ENCODE assay signal across 21 mouse cellular contexts in genomic region chr1:73771773-73772172, GRCm38 (mm10).
A peak's percentile ranks its signal among the peaks of the same experiment; 100 is the strongest.
DNase-seq lines count a peak whose midpoint lies in the region; ATAC-seq and TF ChIP-seq lines count a peak whose summit lies in the region.
"Had no signal": no experiment of that assay in that cellular context is flagged by ENCODE, and none has a peak within 500 bp of the region (broad histone marks: within the 10 kb centered on the region; RNA-seq: fewer than 3 reads in every experiment).

No protein-coding gene starts in this region.

- no peaks in the 10 kb centered on the region for H3K27me3 ChIP-seq in kidney, embryonic 15.5 days
- no peaks in the 10 kb centered on the region for H3K27me3 ChIP-seq in kidney, adult 2 months (replicated peaks; ENCODE audit: control insufficient read depth, insufficient read depth, low read length)
- no peaks in the 10 kb centered on the region for H3K27me3 ChIP-seq in embryonic facial prominence, embryonic 15.5 days
- H3K27me3 ChIP-seq in intestine, embryonic 15.5 days (replicated peaks), result no peaks in the 10 kb centered on the region
- H3K27me3 ChIP-seq: heart, embryonic 12.5 days; liver, embryonic 13.5 days; lung, embryonic 15.5 days; midbrain, embryonic 13.5 days had no signal

- no peak for ATAC-seq in kidney, embryonic 15.5 days (replicated peaks; ENCODE audit: low FRiP score)
- no peak for ATAC-seq in embryonic facial prominence, embryonic 15.5 days (ENCODE audit: insufficient number of reproducible peaks, low FRiP score, low TSS enrichment, low read depth)
- ATAC-seq in intestine, embryonic 15.5 days, result no peak
- ATAC-seq: forebrain, embryonic 16.5 days; midbrain, embryonic 13.5 days had no signal

- TF ChIP-seq CTCF in kidney, adult 2 months (conservative IDR thresholded peaks at IDR 0.05; ENCODE audit: insufficient read depth, insufficient read length, low read depth, low read length), result no peak

- no peak overlapping the region for H3K4me3 ChIP-seq in kidney, embryonic 15.5 days (replicated peaks)
- H3K4me3 ChIP-seq in kidney, adult 2 months (ENCODE audit: insufficient read depth, low read depth, low read length), result no peak overlapping the region
- H3K4me3 ChIP-seq in embryonic facial prominence, embryonic 15.5 days (replicated peaks), result no peak overlapping the region
- no peak overlapping the region for H3K4me3 ChIP-seq in intestine, embryonic 15.5 days (replicated peaks)
- H3K4me3 ChIP-seq: erythroblast, embryonic 14.5 days; heart, embryonic 12.5 days; liver, embryonic 13.5 days; lung, embryonic 15.5 days; midbrain, embryonic 13.5 days had no signal

- peak overlapping the region; percentile 18; the same call in 1 of the 2 replicates for H3K27ac ChIP-seq in kidney, embryonic 15.5 days
- no peak overlapping the region for H3K27ac ChIP-seq in kidney, adult 2 months (ENCODE audit: insufficient read depth, low read depth, low read length)
- 0 out of 2 replicates have a peak overlapping the region, but pooled peaks have one; percentile 34 for H3K27ac ChIP-seq in embryonic facial prominence, embryonic 15.5 days (replicated peaks)
- H3K27ac ChIP-seq in intestine, embryonic 15.5 days, result no peak overlapping the region
- H3K27ac ChIP-seq: hindbrain, embryonic 14.5 days; liver, embryonic 13.5 days; lung, embryonic 15.5 days; midbrain, embryonic 13.5 days had no signal

- WGBS in kidney, embryonic 15.5 days, result 3% methylated on average over 5 of the region's 5 CpGs
- WGBS in kidney, adult 2 months, result 18% methylated on average over 5 of the region's 5 CpGs
- WGBS in embryonic facial prominence, embryonic 15.5 days, result 14% methylated on average over 5 of the region's 5 CpGs
- 35% methylated on average over 5 of the region's 5 CpGs for WGBS in intestine, embryonic 15.5 days

- H3K36me3 ChIP-seq in kidney, embryonic 15.5 days, result no peaks in the 10 kb centered on the region
- no peaks in the 10 kb centered on the region for H3K36me3 ChIP-seq in kidney, adult 2 months (ENCODE audit: control insufficient read depth, insufficient read depth, low read length)
- no peaks in the 10 kb centered on the region for H3K36me3 ChIP-seq in embryonic facial prominence, embryonic 15.5 days
- H3K36me3 ChIP-seq in intestine, embryonic 15.5 days, result no peaks in the 10 kb centered on the region
- H3K36me3 ChIP-seq: heart, embryonic 12.5 days; liver, embryonic 13.5 days; lung, embryonic 15.5 days; midbrain, embryonic 13.5 days had no signal

- DNase-seq in kidney, adult 2 months, result no peak
- DNase-seq in urinary bladder, postnatal 14 days (ENCODE audit: low spot score), result peak; percentile 4
- DNase-seq in urinary bladder, postnatal 36 days (ENCODE audit: low spot score in 2 of 2), result no peak
- DNase-seq in testis, postnatal 10 days (ENCODE audit: low spot score), result no peak
- DNase-seq: adrenal gland, adult 2 months; cerebellum, adult 2 months; cerebellum, postnatal 36 days; heart, postnatal 14 days; kidney, postnatal 25 days; left cerebral cortex, postnatal 4 days; liver, embryonic 13.5 days; spleen, adult 18-20 months had no signal

- H3K4me2 ChIP-seq in kidney, embryonic 15.5 days, result no peak overlapping the region
- H3K4me2 ChIP-seq in embryonic facial prominence, embryonic 15.5 days (replicated peaks), result no peak overlapping the region
- H3K4me2 ChIP-seq in intestine, embryonic 15.5 days (replicated peaks), result no peak overlapping the region
- H3K4me2 ChIP-seq: heart, embryonic 12.5 days; hindbrain, embryonic 14.5 days; liver, embryonic 13.5 days; lung, embryonic 15.5 days; midbrain, embryonic 13.5 days had no signal

- no peak overlapping the region for H3K9ac ChIP-seq in kidney, embryonic 15.5 days
- no peak overlapping the region for H3K9ac ChIP-seq in embryonic facial prominence, embryonic 15.5 days
- no peak overlapping the region for H3K9ac ChIP-seq in intestine, embryonic 15.5 days
- H3K9ac ChIP-seq: heart, embryonic 12.5 days; hindbrain, embryonic 14.5 days; liver, embryonic 13.5 days; lung, embryonic 15.5 days; midbrain, embryonic 13.5 days had no signal

- no peaks in the 10 kb centered on the region for H3K9me3 ChIP-seq in kidney, embryonic 15.5 days (replicated peaks)
- no peaks in the 10 kb centered on the region for H3K9me3 ChIP-seq in embryonic facial prominence, embryonic 15.5 days (replicated peaks)
- no peaks in the 10 kb centered on the region for H3K9me3 ChIP-seq in intestine, embryonic 15.5 days
- H3K9me3 ChIP-seq: heart, embryonic 12.5 days; liver, embryonic 13.5 days; lung, embryonic 15.5 days; midbrain, embryonic 13.5 days had no signal

- 0 out of 2 replicates have a peak, but pooled peaks cover 3% of the 10 kb centered on the region for H3K4me1 ChIP-seq in kidney, embryonic 15.5 days
- H3K4me1 ChIP-seq in kidney, adult 2 months (ENCODE audit: control insufficient read depth, insufficient read depth, low read length), result no peaks in the 10 kb centered on the region
- 0 out of 2 replicates have a peak, but pooled peaks cover 3% of the 10 kb centered on the region for H3K4me1 ChIP-seq in embryonic facial prominence, embryonic 15.5 days
- no peaks in the 10 kb centered on the region for H3K4me1 ChIP-seq in intestine, embryonic 15.5 days (replicated peaks)
- H3K4me1 ChIP-seq: heart, embryonic 12.5 days; liver, embryonic 13.5 days had no signal

- TF ChIP-seq POLR2A in kidney, adult 2 months (IDR thresholded peaks at IDR 0.05; ENCODE audit: low read depth, low read length), result no peak

Comparison
In these comparisons a context has a peak if more than half of its experiments do, and no peak if none do; other contexts are left out.
1. H3K27ac ChIP-seq: peak in kidney, embryonic 15.5 days (single experiment) and embryonic facial prominence, embryonic 15.5 days (single experiment); none in kidney, adult 2 months (single experiment) and intestine, embryonic 15.5 days (single experiment).